27 mouse cellular contexts compared by ENCODE assay signal in the genomic region with DNA sequence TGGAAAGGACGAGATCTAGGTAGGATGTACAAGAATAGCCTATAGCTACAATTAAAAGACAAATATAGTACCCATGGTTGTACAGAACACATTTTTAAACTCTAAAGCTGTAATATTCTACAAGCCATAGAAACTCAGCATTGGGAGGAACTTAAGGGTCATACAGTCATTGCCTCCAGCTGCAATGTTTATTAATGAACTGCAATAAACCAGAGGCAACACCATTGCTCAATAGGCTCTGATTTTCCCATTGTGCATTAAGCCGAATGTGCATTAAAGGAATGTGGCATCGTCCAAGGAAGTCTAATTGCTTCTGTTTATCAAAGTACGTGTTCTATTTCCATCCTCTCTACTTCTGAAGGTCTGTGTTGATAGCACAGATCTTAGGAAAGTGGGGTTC.
DNase-seq lines count a peak whose midpoint lies in the region; ATAC-seq and TF ChIP-seq lines count a peak whose summit lies in the region.
"Had no signal": no experiment of that assay in that cellular context is flagged by ENCODE, and none has a peak within 500 bp of the region (broad histone marks: within the 10 kb centered on the region; RNA-seq: fewer than 3 reads in every experiment).

No protein-coding gene starts in this region.

- H3K9me3 ChIP-seq in lung, embryonic 14.5 days (ENCODE audit: low read depth, low read length) = no peaks in the 10 kb centered on the region
- no peaks in the 10 kb centered on the region for H3K9me3 ChIP-seq in lung, postnatal 0 days (ENCODE audit: low read length)
- H3K9me3 ChIP-seq in neural tube, embryonic 15.5 days (replicated peaks) = no peaks in the 10 kb centered on the region
- H3K9me3 ChIP-seq: embryonic facial prominence, embryonic 13.5 days; embryonic facial prominence, embryonic 15.5 days; forebrain, embryonic 10.5 days; forebrain, embryonic 12.5 days; G1E had no signal

- TF ChIP-seq CTCF in lung, embryonic 14.5 days (IDR thresholded peaks at IDR 0.05; ENCODE audit: low read depth) = no peak
- no peak for TF ChIP-seq CTCF in lung, adult 2 months (IDR thresholded peaks at IDR 0.05; ENCODE audit: insufficient read depth, low read length)
- no peak for TF ChIP-seq CTCF in lung, postnatal 0 days (IDR thresholded peaks at IDR 0.05)

- no peaks in the 10 kb centered on the region for H3K27me3 ChIP-seq in lung, embryonic 14.5 days (ENCODE audit: insufficient read depth, low read length)
- no peaks in the 10 kb centered on the region for H3K27me3 ChIP-seq in lung, postnatal 0 days (replicated peaks; ENCODE audit: insufficient read depth, low read length)
- H3K27me3 ChIP-seq in neural tube, embryonic 15.5 days (replicated peaks) = no peaks in the 10 kb centered on the region
- H3K27me3 ChIP-seq: CH12.LX; embryonic facial prominence, embryonic 13.5 days; embryonic facial prominence, embryonic 15.5 days; forebrain, embryonic 12.5 days; Patski had no signal

- no peak overlapping the region for H3K4me2 ChIP-seq in lung, embryonic 14.5 days
- H3K4me2 ChIP-seq in lung, postnatal 0 days (replicated peaks; ENCODE audit: low read depth, low read length) = no peak overlapping the region
- no peak overlapping the region for H3K4me2 ChIP-seq in neural tube, embryonic 15.5 days
- H3K4me2 ChIP-seq: embryonic facial prominence, embryonic 13.5 days; embryonic facial prominence, embryonic 15.5 days; forebrain, embryonic 12.5 days had no signal

- TF ChIP-seq EP300 in lung, postnatal 0 days (IDR thresholded peaks at IDR 0.05) = peak; percentile 40; the same call in 1 of the 2 replicates

- H3K4me1 ChIP-seq in lung, embryonic 14.5 days (ENCODE audit: insufficient read depth) = no peaks in the 10 kb centered on the region
- H3K4me1 ChIP-seq in lung, adult 2 months (ENCODE audit: control insufficient read depth, insufficient read depth, low read length) = no peaks in the 10 kb centered on the region; the same call in 1 of the 2 replicates
- H3K4me1 ChIP-seq in lung, postnatal 0 days (ENCODE audit: insufficient read depth, low read depth, low read length) = no peaks in the 10 kb centered on the region
- 0 out of 2 replicates have a peak, but pooled peaks cover 4% of the 10 kb centered on the region for H3K4me1 ChIP-seq in neural tube, embryonic 15.5 days
- H3K4me1 ChIP-seq: forebrain, embryonic 10.5 days; forebrain, embryonic 12.5 days had no signal

- H3K9ac ChIP-seq in lung, embryonic 14.5 days = no peak overlapping the region
- H3K9ac ChIP-seq in lung, postnatal 0 days (replicated peaks; ENCODE audit: low read depth) = no peak overlapping the region
- no peak overlapping the region for H3K9ac ChIP-seq in neural tube, embryonic 15.5 days (replicated peaks)
- H3K9ac ChIP-seq: embryonic facial prominence, embryonic 13.5 days; embryonic facial prominence, embryonic 15.5 days; forebrain, embryonic 12.5 days had no signal

- no peak overlapping the region for H3K27ac ChIP-seq in lung, embryonic 14.5 days (ENCODE audit: low read depth)
- no peak overlapping the region for H3K27ac ChIP-seq in lung, postnatal 0 days (ENCODE audit: low read length)
- peak overlapping the region; percentile 18; the same call in 1 of the 2 replicates for H3K27ac ChIP-seq in neural tube, embryonic 15.5 days (replicated peaks)
- H3K27ac ChIP-seq: embryonic facial prominence, embryonic 13.5 days; embryonic facial prominence, embryonic 15.5 days; forebrain, embryonic 10.5 days; forebrain, embryonic 12.5 days had no signal

- TF ChIP-seq POLR2A in lung, adult 2 months (IDR thresholded peaks at IDR 0.05; ENCODE audit: borderline replicate concordance, extremely low read depth, low read depth, low read length) = no peak

- H3K36me3 ChIP-seq in lung, embryonic 14.5 days (ENCODE audit: insufficient read depth) = no peaks in the 10 kb centered on the region
- no peaks in the 10 kb centered on the region for H3K36me3 ChIP-seq in lung, postnatal 0 days (ENCODE audit: insufficient read depth, low read length)
- no peaks in the 10 kb centered on the region for H3K36me3 ChIP-seq in neural tube, embryonic 15.5 days
- H3K36me3 ChIP-seq: embryonic facial prominence, embryonic 13.5 days; embryonic facial prominence, embryonic 15.5 days; forebrain, embryonic 10.5 days; forebrain, embryonic 12.5 days; G1E had no signal

- 39% methylated on average over 4 of the region's 4 CpGs for WGBS in lung, embryonic 14.5 days
- 44% methylated on average over 4 of the region's 4 CpGs for WGBS in lung, adult 2 months
- WGBS in lung, postnatal 0 days = 31% methylated on average over 4 of the region's 4 CpGs
- 39% methylated on average over 4 of the region's 4 CpGs for WGBS in neural tube, embryonic 15.5 days

- peak; percentile 50 for DNase-seq in lung, embryonic 14.5 days
- DNase-seq in lung, adult 2 months = no peak
- peak; percentile 65 for DNase-seq in lung, postnatal 0 days (ENCODE audit: low spot score)
- no peak for DNase-seq in lung, postnatal 25 days (ENCODE audit: low spot score)
- DNase-seq: adrenal gland, adult 8-10 months; adrenal gland, postnatal 14 days; adrenal gland, postnatal 36 days; B cell, adult 2 months; cerebellum, adult 11-12 months; cerebellum, adult 2 months; cerebellum, adult 9-10 months; cerebellum, postnatal 10 days; cerebellum, postnatal 25 days; embryo, embryonic 11 days had no signal

- ATAC-seq in lung, embryonic 14.5 days (ENCODE audit: insufficient read depth) = no peak
- 0 out of 2 replicates have a peak, but pooled peaks have one; percentile 31 for ATAC-seq in lung, postnatal 0 days
- ATAC-seq in neural tube, embryonic 15.5 days (ENCODE audit: low FRiP score) = peak; percentile 61
- ATAC-seq: activated CD4-positive, CD25-positive, alpha-beta regulatory T cell, adult 4 months; CD4-positive, CD25-positive, alpha-beta regulatory T cell, adult 4 months; forebrain, embryonic 14.5 days; forebrain, embryonic 16.5 days; Patski had no signal

- no peak overlapping the region for H3K4me3 ChIP-seq in lung, embryonic 14.5 days (ENCODE audit: low read depth, low read length)
- no peak overlapping the region for H3K4me3 ChIP-seq in lung, adult 2 months (replicated peaks; ENCODE audit: extremely low read depth, low read depth, low read length)
- no peak overlapping the region for H3K4me3 ChIP-seq in lung, postnatal 0 days (ENCODE audit: low read depth, low read length)
- H3K4me3 ChIP-seq in neural tube, embryonic 15.5 days (replicated peaks) = no peak overlapping the region
- H3K4me3 ChIP-seq: embryonic facial prominence, embryonic 13.5 days; embryonic facial prominence, embryonic 15.5 days; erythroblast, embryonic 14.5 days; forebrain, embryonic 10.5 days; forebrain, embryonic 12.5 days had no signal

Comparison
In these comparisons a context has a peak if more than half of its experiments do, and no peak if none do; other contexts are left out.
1. DNase-seq: peak in lung, embryonic 14.5 days (single experiment) and lung, postnatal 0 days (single experiment); none in lung, adult 2 months (single experiment) and lung, postnatal 25 days (single experiment).